Mouse (Mus musculus) macrophage (primary cell): ENCODE measurements around the gene Map3k6. TPM values are rescaled to one million over a fixed set of nuclear protein-coding genes. Genes with fewer than 3 reads are reported as not detected.

ENCODE experiments used
- H3K27ac ChIP-seq: fragments of 350-480 bp; formaldehyde crosslinking; 2 replicates; pipeline ENCODE4 v1.9.0; 2021
- H3K36me3 ChIP-seq: fragments of 350-480 bp; formaldehyde crosslinking; 2 replicates; pipeline ENCODE4 v1.9.0; 2021; ENCODE audit errors: inconsistent target
- H3K4me3 ChIP-seq: fragments of 350-480 bp; formaldehyde crosslinking; 2 replicates; pipeline ENCODE4 v1.9.0; 2021; ENCODE audit errors: inconsistent target
- H3K79me2 ChIP-seq: fragments of 350-480 bp; formaldehyde crosslinking; 2 replicates; pipeline ENCODE4 v1.9.0; 2021; ENCODE audit errors: inconsistent target
- WGBS: methylation state at CpG from one replicate; pipeline ENCODE4 v1.1.7; 2026; ENCODE audit warnings: inconsistent platforms; ENCODE audit not compliant: missing documents; 5-methylcytosine and 5-hydroxymethylcytosine counted together
- polyA plus RNA-seq: library from polyadenylated mRNA; stranded (reverse); fragments of 250-400 nt; gene quantifications from 3 replicates; pipeline ENCODE4 v1.2.4, GENCODE M21; 2018; ENCODE audit warnings: inconsistent platforms

Map3k6 gene
- polyA plus RNA-seq, 1 experiment from 2014 or later, result 1.5 TPM

DNA sequence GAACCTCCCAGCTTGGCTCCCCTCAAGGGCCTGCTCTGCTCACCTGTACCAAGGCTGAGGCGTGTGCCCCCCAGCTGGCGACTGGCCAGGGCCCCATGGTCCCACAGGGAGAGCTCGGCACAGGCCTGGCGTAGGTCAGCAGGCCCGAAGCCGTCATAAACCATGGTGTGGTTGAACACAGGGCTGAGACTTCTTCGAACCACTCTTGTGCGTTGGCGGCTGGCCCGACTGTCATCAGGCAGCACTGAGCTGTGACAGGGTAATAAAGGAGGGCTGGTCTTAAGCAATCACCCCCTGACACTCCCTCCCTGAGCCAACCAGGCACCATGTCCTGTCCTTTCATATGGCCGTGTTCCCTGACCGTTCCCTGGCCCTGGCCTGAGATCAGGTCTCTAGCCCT is 12.8 kb downstream of the Map3k6 start:
- Histone ChIP-seq H3K79me2 (no peaks in the 10 kb centered on the region), H3K4me3 (no peak overlapping the region), H3K36me3 (no peaks in the 10 kb centered on the region), H3K27ac (no peak overlapping the region)
- 95% methylated on average over 12 of the region's 12 CpGs for WGBS

DNA sequence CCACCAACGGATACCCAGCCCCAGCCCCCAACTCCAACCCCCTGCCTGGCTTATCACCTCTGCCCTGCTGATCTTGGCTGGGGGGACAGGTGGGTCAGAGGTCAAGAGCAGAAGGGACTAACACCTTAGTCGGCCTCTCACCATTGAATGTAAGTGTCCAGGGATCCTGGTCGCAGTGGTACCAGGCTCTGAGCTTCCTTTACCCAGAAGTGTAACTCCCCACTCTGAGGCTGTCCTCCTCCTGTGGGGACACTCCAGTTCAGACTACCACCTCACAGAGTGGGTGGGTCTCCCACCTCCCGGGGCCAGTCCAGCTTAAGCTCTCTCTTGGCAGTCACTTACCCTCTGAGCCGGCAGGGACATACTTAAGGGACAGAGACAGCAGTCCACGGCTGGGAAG is 14.8 kb downstream of the Map3k6 start:
- WGBS, result 94% methylated on average over 6 of the region's 6 CpGs
- no peak overlapping the region for H3K4me3 ChIP-seq
- no peak overlapping the region for H3K27ac ChIP-seq
- H3K79me2 ChIP-seq, result no peaks in the 10 kb centered on the region
- no peaks in the 10 kb centered on the region for H3K36me3 ChIP-seq

DNA sequence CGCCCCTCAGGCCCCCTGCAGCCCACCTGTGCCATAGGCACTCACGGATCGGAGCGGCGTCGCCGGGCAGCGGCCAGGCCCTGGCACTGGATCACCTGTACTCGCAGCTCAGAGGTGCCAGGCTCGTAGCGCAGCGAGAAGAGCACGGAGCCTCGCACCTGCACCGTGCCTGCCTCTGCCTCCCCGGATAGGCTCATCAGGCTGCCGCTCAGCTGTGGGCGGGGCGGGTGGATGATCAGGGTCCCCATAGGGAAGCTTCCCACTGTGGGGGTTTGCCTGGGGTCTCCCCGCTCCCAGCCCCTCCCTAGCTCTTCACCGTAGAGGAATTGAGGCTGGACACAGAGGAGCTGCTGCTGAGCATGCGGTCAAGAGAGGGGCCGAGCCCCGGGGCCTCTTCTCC is 16.2 kb downstream of the Map3k6 start:
- WGBS, result 94% methylated on average over 16 of the region's 24 CpGs
- H3K79me2 ChIP-seq, result no peaks in the 10 kb centered on the region
- H3K36me3 ChIP-seq, result no peaks in the 10 kb centered on the region
- no peak overlapping the region for H3K4me3 ChIP-seq
- H3K27ac ChIP-seq, result no peak overlapping the region

DNA sequence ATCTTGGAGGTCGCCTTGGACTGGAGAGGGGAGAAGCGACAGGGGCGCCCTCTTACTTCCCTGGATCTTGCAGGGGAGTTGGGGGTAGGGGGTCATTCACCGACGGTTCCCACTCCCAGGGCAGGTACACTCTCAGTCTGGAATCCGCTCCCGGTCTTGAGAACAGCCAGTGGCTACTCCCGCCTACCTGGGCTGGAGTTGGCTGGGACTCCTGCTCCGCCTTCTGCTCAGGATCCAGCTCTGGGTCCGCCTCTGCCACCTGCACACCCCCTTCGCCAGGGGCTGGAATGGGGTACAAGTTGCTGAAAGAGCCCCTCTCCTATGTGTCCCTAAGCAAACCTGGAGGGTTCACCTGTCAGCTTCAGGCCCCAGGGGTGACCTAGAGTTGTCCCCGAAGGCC is 16.6 kb downstream of the Map3k6 start:
- H3K4me3 ChIP-seq, result no peak overlapping the region
- no peaks in the 10 kb centered on the region for H3K36me3 ChIP-seq
- 92% methylated on average over 12 of the region's 12 CpGs for WGBS
- H3K27ac ChIP-seq, result no peak overlapping the region
- H3K79me2 ChIP-seq, result no peaks in the 10 kb centered on the region

DNA sequence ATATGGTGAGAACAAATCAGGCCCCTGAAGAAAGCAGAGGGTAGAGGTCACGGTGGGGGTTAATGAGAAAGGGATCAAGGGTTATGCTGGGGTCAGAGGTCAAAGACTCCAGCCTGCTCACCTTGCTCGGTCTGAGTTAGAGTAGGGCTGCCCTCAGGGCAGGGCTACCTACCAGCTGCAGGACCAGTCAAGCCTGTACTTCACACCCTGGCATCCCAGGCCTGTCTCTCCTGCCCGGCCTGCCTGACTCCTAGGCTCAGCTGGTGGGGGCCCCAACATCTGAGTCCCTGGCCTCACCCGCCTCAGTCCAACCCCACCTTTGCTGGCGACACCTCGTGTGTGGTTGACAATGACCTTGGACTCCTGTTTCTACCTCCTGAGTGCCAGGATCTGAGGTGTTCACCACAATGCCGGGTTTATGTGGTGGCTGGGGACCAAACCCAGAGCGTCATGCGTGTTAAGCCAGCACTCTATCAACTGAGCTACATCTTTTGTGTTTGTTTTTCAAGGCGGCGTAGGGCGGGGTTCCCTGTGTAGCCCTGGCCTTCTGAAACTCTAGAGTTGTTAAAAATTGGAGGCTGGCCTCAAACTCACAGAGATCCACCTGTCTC is 17.3 kb downstream of the Map3k6 start:
- WGBS, result 98% methylated on average over 12 of the region's 12 CpGs
- no peaks in the 10 kb centered on the region for H3K36me3 ChIP-seq

DNA sequence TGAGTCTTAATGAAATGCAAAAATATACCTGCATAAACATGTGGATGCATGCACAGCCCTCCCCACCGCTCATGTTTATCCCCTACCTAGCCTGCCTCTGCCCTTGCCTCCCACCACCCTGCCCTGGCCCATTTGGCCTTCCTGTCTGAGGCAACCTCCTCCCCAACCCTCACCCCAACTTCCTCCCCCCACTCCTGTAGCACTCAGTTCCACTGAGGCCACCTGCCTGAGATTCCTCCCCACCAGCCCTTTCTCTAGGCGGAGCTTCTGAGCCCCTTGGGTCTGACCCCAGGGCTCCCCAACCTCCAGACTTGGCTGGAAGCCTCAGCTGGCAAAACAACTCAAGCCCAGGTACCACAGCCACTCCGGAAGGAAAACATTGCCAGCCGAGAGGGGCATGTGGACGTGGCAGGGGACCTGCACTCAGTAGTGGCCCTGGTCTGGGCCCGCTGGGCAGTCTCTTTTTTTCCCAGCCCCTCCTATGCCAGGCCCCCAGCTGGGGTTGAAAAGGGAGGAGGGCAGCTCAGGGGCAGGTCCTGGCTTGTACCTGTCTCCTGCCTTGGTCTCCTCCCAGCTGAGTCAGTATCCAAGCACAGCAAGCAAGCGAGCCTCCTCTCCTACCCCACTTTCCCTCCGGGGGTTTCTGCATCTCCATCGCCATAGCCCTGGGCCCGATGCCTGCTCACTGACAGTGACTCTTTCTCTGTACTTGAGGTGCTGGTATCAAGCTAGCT is 21.2 kb downstream of the Map3k6 start:
- no peak overlapping the region for H3K27ac ChIP-seq
- 43% methylated on average over 10 of the region's 10 CpGs for WGBS
- peaks cover 10% of the 10 kb centered on the region for H3K36me3 ChIP-seq
- H3K79me2 ChIP-seq, result no peaks in the 10 kb centered on the region
- H3K4me3 ChIP-seq, result no peak overlapping the region

More for the DNA sequence above, 17.3 kb downstream of the Map3k6 start:
- no peak overlapping the region for H3K4me3 ChIP-seq
- H3K79me2 ChIP-seq, result no peaks in the 10 kb centered on the region
- H3K27ac ChIP-seq, result no peak overlapping the region

DNA sequence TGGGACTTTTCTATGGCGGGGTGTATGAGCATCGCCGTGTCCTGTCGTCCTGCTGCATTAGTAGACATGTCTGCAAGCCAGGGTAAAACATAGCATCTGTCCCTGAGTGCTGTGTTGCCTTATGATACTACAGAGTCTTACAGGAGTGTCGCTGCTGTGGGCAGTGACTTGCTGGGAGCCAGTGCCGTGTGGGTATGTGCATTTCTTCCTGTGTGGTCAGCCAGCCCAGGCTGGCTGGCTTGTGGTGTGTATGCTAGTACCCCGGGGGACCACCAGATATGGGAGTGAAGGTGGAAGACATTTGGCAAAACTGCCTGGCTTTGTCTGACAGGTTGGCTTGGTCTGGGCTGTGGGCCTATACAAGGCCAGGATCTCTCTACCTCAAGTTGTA is 21.8 kb downstream of the Map3k6 start:
- Histone ChIP-seq H3K79me2 (no peaks in the 10 kb centered on the region), H3K27ac (no peak overlapping the region), H3K4me3 (no peak overlapping the region), H3K36me3 (peaks cover 16% of the 10 kb centered on the region)
- WGBS, result 46% methylated on average over 7 of the region's 7 CpGs

DNA sequence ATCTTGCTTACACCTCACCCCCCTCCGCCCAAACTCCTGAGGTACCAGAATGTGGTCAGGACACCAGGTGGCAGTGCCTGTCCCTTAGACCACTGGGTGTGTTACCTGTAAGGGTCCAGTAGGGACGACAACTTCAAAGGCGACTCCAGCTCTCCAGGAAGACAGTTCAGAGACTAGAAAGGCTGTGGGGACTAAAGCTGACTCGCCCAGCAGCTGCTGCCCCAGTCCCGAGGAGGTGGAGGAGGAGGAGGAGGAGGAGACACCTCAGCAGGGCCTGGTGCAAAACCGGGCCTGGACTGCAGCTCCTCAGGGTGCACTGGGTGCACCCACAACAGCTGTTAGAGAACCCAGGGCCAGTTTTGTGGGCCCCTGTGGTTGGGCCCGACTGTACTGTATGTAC is 22.3 kb downstream of the Map3k6 start, which contains the start of gene Sytl1:
Sytl1 (minus strand) TSS at position 232 of the 400 bp plus-strand sequence.
- peaks cover 21% of the 10 kb centered on the region for H3K36me3 ChIP-seq
- H3K27ac ChIP-seq, result no peak within 1 kb of the TSS
- no peaks in the 10 kb centered on the region for H3K79me2 ChIP-seq
- WGBS, result 35% methylated on average over 7 of the region's 7 CpGs
- no peak within 1 kb of the TSS for H3K4me3 ChIP-seq

DNA sequence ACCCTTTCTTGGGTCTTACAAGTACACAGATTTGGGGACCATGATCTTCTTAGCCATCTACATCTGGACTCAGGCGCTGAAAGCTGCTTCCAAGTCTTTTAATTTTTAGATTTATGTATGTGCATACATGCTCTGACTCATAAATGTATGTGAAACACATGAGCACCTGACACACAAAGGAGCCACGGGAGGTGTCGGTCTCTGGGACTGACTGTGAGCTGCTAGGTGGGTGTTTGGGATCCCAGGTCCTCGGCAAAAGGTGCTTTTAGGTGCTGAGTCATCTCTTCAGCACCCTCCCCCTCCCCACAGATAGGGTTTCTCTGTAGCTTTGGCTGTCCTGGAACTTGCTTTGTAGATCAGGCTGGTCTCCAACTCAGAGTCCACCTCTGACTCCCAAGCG is 23.1 kb downstream of the Map3k6 start:
- Histone ChIP-seq H3K79me2 (no peaks in the 10 kb centered on the region), H3K4me3 (no peak overlapping the region), H3K27ac (no peak overlapping the region), H3K36me3 (peaks cover 30% of the 10 kb centered on the region)
- WGBS, result 79% methylated on average over 5 of the region's 5 CpGs

DNA sequence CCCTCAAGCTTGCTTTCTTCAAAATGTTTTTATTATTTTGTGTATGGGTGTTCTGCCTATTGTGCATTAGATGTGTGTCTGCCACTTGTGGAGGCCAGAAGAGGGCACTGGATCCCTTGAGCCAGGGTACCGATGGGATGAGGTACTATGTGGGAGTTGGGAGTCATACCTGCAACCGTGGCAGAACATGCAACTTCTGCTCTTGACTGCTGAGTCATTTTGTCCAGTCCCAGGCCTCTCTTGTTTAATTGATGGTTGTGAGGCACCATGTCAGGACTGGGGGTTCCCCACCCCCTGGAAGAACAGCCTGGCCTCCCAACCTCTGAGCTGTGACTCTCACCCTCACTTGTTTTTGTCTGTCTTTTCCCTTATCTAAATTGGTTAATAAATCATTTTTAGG is 23.9 kb downstream of the Map3k6 start:
- H3K27ac ChIP-seq, result no peak overlapping the region

DNA sequence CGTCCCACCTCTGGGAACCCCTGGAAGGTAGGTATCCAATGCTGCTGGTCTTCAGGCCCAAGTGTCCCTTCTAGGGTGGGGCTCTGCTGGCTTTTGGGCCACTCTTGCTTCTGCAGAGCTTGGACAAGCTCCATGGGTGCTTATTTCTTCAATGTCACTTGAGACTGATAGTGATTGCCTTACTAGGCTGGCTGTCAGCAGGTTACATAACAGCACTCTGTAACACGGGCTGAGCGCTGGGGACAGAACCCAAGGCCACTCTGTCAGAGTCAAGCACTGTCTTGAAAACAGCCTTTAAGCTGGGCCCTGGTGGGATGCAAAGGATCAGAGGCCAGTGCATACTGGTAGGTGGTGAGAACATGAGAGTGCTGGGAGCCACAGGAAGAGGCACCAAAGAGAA is 24.7 kb downstream of the Map3k6 start:
- Histone ChIP-seq H3K36me3 (peaks cover 42% of the 10 kb centered on the region), H3K79me2 (peaks cover 5% of the 10 kb centered on the region), H3K4me3 (no peak overlapping the region), H3K27ac (no peak overlapping the region)
- 83% methylated on average over 3 of the region's 3 CpGs for WGBS

More for the DNA sequence above, 23.9 kb downstream of the Map3k6 start:
- Histone ChIP-seq H3K4me3 (no peak overlapping the region), H3K79me2 (no peaks in the 10 kb centered on the region), H3K36me3 (peaks cover 38% of the 10 kb centered on the region)
- WGBS, result 43% methylated on average over 2 of the region's 2 CpGs

DNA sequence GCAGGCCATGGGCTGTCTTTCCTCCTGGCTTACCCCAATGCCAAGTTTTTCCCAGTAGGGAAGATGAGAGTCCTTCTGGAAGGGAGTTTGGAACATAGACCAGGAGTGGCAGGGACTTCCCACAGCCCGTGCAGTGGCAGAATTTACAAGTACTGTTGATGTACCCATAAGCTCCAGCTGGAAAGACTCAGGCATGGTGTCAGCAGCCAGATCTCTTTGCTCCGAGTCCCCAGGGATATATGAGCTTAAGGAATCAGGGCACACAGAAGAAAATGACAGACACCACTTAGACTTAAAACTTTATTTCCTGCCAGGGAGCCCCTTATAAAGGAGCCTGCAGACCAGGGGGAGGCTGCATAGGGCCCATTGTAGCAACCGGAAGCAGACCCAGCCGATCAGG is 25.1 kb downstream of the Map3k6 start:
- 95% methylated on average over 4 of the region's 4 CpGs for WGBS
- peaks cover 9% of the 10 kb centered on the region for H3K79me2 ChIP-seq
- no peak overlapping the region for H3K27ac ChIP-seq
- H3K36me3 ChIP-seq, result peaks cover 42% of the 10 kb centered on the region
- no peak overlapping the region for H3K4me3 ChIP-seq

DNA sequence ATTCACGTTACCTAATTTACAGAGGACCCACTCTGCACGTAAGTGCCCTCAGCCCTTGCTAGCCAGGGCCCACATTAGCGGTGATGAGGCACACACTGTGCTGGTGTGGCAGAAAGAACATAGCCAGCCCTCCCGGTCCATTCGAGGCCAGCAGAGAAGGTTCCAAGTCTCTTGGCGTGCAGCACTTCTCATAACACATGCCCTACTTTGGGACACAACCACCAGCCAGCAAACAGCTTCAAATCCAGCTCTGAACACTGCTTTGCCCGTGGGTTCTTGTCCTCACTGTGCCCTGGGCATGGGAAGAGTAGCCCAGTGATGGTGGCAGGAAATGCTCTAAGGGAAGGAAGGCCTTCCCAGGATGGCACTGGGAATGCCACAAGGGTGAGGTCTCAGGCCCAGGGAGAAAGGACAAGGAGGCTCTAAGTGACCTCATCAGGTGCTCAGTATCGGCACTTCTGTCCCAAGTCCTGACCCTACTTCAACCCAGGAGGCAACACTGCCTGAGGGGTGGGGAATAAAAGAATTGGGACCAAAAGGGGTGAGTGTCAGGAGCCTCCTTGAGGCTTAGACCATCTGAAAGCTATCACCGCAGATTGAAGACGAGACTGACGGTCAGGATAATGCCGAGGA is 25.7 kb downstream of the Map3k6 start:
- H3K36me3 ChIP-seq, result peaks cover 42% of the 10 kb centered on the region
- no peak overlapping the region for H3K27ac ChIP-seq
- H3K4me3 ChIP-seq, result no peak overlapping the region
- 92% methylated on average over 12 of the region's 12 CpGs for WGBS
- peaks cover 15% of the 10 kb centered on the region for H3K79me2 ChIP-seq

DNA sequence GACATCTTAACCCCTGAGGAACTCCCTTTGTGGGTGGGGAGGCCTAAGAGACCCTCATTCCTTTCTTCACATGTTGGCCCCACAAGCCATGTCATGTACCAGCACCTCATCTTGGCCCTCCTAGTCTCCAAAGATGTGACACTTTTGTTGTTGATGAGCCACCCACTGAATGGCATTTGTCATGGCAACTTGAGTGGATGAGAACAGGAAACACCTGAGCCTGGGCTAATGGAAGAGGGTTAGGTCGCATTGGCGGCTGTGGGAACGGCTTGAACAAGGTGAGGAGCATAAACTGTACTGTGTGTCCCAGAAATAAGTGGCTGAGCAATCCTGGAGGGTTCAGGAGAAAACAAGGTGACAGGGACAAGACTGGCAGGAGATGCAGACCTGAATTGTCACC is 28.3 kb downstream of the Map3k6 start:
- WGBS, result 97% methylated on average over 3 of the region's 3 CpGs

DNA sequence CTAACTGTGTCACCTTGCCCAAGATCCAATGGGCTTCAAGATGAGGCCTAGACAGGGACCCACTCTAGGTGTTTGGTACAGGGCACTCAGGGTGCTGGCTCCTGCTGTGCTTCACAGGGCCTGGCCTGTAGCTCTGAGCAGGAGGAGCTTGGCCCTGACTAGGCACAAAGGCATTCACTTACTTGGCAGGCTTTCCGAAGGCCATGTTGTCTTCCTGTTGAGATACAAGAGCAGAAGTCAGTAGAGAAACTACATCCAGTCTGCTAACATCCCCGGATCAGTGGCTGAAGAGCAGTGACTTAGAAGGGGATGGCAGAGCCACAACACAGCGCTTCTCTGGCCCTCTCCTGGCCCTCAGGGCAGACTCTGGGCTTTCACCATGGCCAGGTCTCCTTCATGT is 29.0 kb downstream of the Map3k6 start:
- 93% methylated on average over 3 of the region's 3 CpGs for WGBS
- Histone ChIP-seq H3K27ac (no peak overlapping the region), H3K4me3 (no peak overlapping the region), H3K36me3 (peaks cover 42% of the 10 kb centered on the region), H3K79me2 (peaks cover 48% of the 10 kb centered on the region)

More for the DNA sequence above, 28.3 kb downstream of the Map3k6 start:
- Histone ChIP-seq H3K27ac (no peak overlapping the region), H3K36me3 (peaks cover 42% of the 10 kb centered on the region), H3K4me3 (no peak overlapping the region), H3K79me2 (peaks cover 41% of the 10 kb centered on the region)
